Mouse (Mus musculus) erythroblast, embryonic 14.5 days (primary cell): Measurements from ENCODE around the gene Eif5a. TPM values are rescaled to one million over a fixed set of nuclear protein-coding genes. Genes with fewer than 3 reads are reported as not detected.

Source experiments
- H3K27me3 ChIP-seq: 2 replicates; pipeline ENCODE4 v1.6.1; 2012; ENCODE audit warnings: inconsistent platforms; ENCODE audit not compliant: control insufficient read depth
- H3K36me3 ChIP-seq: 2 replicates; pipeline ENCODE4 v1.6.1; 2012; ENCODE audit warnings: mild to moderate bottlenecking, inconsistent platforms; ENCODE audit not compliant: control insufficient read depth
- H3K4me1 ChIP-seq: 2 replicates; pipeline ENCODE4 v1.6.1; 2012; ENCODE audit warnings: inconsistent platforms; ENCODE audit not compliant: control insufficient read depth
- H3K4me3 ChIP-seq: replicated peaks from 2 replicates; pipeline ENCODE3; 2012; ENCODE audit warnings: moderate library complexity, mild to moderate bottlenecking, inconsistent platforms
- H3K9me3 ChIP-seq: 2 replicates; pipeline ENCODE4 v1.6.1; 2012; ENCODE audit warnings: low read length, inconsistent platforms, mixed read lengths; ENCODE audit not compliant: control insufficient read depth
- GATA1 ChIP-seq: IDR thresholded peaks from 2 replicates; pipeline ENCODE4 v1.6.1; 2012; ENCODE audit warnings: low read length, inconsistent platforms, mixed read lengths
- TAL1 ChIP-seq: IDR thresholded peaks from 3 replicates; pipeline ENCODE4 v1.6.1; 2012; ENCODE audit warnings: low read length, inconsistent platforms, mixed read lengths
- polyA plus RNA-seq: library from polyadenylated mRNA; stranded (reverse); fragments of >175 nt; gene quantifications from 2 replicates; pipeline ENCODE4 v1.2.3, GENCODE M21; 2012

Gene Eif5a
- polyA plus RNA-seq, 1 experiment: 310 TPM

DNA sequence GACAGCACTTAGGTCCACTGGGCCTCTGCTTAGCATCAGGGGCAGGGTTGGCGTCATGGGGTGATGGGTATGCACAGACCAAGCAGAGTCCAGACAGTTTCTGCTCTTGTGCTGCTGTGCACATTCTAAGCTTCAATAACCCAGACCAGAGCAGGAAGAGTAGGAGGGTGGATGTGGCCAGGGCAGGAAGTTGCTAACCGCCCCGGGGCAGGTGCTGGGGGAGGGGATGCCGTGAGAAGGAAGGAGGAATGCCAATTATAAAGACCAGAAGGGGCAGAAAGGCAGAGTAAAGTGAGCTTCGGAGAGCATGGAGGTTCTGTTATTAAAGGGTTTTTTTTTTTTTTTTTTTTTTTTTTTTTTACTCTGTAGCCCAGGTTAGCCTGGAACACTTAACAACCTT is 27.1 kb downstream of the Eif5a start:
- TF ChIP-seq GATA1: no peak
- TF ChIP-seq TAL1: no peak
- H3K9me3 ChIP-seq: no peaks in the 10 kb centered on the region
- no peaks in the 10 kb centered on the region for H3K36me3 ChIP-seq
- H3K4me3 ChIP-seq: no peak overlapping the region
- peaks cover 42% of the 10 kb centered on the region for H3K4me1 ChIP-seq
- H3K27me3 ChIP-seq: peaks cover 7% of the 10 kb centered on the region

DNA sequence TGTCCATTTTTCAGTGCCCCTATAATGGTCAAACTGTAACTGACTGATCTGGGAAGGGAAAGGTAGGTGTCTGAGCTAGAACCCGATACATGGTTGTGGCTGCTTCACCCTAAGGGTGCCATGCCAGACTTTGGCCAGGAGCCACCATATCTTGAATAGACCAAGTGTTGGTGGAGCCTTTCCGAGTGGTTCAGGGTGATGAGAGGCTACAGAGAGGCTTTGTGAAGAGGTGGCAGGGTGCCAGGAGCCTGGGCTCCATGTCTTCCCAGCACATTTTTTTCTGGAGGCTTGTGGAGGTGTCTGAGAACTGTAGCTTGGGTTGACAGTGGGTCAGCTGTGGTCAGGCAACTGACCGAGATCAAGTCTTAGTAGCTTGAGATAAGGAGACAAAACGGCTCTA is 30.3 kb downstream of the Eif5a start:
- H3K4me1 ChIP-seq: peaks cover 52% of the 10 kb centered on the region
- H3K27me3 ChIP-seq: no peaks in the 10 kb centered on the region
- no peaks in the 10 kb centered on the region for H3K9me3 ChIP-seq
- H3K36me3 ChIP-seq: no peaks in the 10 kb centered on the region
- no peak overlapping the region for H3K4me3 ChIP-seq
- no peak for TF ChIP-seq GATA1
- TF ChIP-seq TAL1: no peak

DNA sequence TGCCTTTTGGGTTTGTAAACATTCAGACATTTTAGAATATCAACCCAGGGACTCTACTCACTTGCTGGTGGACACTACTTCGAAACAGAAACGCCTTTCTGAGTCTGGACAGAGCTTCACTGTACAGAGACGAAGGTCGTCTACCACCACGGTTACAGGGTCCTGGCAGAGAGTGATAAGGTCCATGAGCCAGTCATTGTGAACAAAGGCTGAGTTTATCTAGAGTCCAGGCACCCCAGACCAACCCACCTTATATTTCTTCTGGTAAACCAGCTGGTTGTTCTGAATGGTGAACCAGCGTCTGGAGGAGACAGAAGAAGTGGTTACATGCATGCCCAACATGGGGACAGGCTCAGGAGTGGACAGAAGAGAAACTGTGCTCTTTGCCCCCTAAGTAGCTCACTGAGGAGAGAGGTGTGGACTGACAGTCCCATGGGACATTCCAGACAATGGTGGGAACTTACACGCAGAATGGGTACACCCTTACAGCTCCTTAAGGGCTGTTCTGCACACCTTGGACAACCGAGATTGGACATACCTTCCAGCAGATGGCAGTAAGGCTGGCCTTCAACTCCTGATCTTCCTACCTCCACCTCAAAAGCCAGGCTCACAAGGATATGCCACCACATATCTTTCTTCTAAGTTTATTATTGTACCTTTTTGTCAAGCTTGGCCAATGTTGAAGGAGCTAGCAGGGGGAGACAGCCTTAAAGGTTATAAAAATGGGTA is 34.7 kb downstream of the Eif5a start:
- peaks cover 69% of the 10 kb centered on the region for H3K4me1 ChIP-seq
- no peaks in the 10 kb centered on the region for H3K36me3 ChIP-seq
- TF ChIP-seq TAL1 (no peak), GATA1 (no peak)
- H3K9me3 ChIP-seq: no peaks in the 10 kb centered on the region
- peak overlapping the region; percentile 15 for H3K4me3 ChIP-seq
- peaks cover 2% of the 10 kb centered on the region; the same call in 1 of the 2 replicates for H3K27me3 ChIP-seq

DNA sequence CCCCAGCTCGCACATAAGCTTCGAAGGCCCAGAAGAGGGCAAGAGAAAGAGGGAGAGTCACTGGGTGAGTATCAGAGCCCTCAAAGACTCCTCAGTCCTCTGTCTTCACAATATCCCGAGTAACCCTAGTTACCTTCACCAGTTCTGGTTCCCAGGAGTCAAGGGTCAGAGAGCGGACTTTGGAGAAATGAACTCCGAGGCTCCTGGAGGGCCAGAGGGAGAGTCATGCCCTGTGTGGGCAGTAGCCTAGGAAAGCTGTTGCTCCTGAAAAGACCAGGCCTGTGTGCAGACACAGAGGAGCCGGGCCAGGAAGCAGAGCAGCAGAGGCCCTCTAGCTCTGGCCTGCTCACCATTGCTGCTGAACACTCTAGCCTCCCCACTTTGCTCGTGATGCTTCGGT is 37.1 kb downstream of the Eif5a start:
- peaks cover 82% of the 10 kb centered on the region for H3K4me1 ChIP-seq
- TF ChIP-seq GATA1 (no peak), TAL1 (no peak)
- H3K4me3 ChIP-seq: no peak overlapping the region
- no peaks in the 10 kb centered on the region for H3K36me3 ChIP-seq
- H3K27me3 ChIP-seq: peaks cover 13% of the 10 kb centered on the region
- no peaks in the 10 kb centered on the region for H3K9me3 ChIP-seq

DNA sequence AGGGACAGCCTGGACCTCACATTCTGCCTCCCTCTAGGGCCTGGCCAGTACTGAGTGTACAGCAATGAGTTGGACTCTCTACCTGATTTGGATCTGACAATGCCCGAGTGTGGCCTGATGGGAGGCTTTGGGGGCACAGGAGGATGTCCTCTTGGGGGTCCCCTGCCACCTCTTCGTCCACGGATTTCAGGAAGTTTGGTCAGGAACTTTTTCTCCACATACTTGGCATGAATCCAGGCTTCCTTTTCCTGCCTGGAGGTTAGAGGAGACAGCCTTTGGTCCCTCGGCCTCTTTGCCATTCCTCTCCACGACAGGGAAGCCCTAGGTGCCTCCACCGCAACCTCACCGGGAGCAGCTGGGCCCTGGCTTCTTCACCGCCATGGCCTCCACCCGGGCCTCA is 37.5 kb downstream of the Eif5a start:
- H3K4me3 ChIP-seq: no peak overlapping the region
- H3K27me3 ChIP-seq: peaks cover 13% of the 10 kb centered on the region
- H3K4me1 ChIP-seq: peaks cover 83% of the 10 kb centered on the region
- H3K9me3 ChIP-seq: no peaks in the 10 kb centered on the region
- TF ChIP-seq TAL1: no peak
- TF ChIP-seq GATA1: no peak
- no peaks in the 10 kb centered on the region for H3K36me3 ChIP-seq

DNA sequence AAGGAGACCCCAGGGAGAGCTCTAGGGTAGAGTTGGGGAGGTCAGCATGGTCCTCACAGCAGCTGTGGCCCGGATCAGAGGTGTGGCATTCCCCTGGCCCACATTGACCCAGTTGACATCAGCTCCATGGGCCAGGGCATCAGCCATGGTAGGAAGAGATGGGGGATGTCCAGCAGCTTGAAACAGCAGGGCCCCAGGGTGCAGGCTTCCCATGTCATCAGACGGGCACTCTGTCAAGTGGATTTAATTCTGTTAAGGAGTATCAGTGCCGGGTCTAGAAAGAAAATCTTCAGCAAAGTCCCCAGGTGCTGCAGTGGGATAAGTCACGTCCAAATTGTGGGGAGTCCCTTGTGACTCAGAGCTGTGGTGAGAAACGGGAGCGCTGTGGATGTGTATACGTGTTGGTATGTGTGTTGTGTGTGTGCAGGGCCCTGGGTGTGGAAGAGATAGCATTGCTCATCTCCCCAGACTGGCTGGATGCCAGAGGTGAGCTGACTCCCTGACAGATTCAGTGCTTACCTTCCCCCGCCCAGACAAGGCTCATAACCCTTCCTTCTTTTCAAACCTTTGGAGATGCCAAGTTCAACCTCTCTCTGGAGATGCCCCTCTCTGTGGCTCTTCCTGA is 38.1 kb downstream of the Eif5a start:
- TF ChIP-seq GATA1: no peak
- no peak overlapping the region for H3K4me3 ChIP-seq
- H3K27me3 ChIP-seq: peaks cover 13% of the 10 kb centered on the region
- H3K4me1 ChIP-seq: peaks cover 87% of the 10 kb centered on the region
- no peaks in the 10 kb centered on the region for H3K9me3 ChIP-seq
- no peaks in the 10 kb centered on the region for H3K36me3 ChIP-seq

DNA sequence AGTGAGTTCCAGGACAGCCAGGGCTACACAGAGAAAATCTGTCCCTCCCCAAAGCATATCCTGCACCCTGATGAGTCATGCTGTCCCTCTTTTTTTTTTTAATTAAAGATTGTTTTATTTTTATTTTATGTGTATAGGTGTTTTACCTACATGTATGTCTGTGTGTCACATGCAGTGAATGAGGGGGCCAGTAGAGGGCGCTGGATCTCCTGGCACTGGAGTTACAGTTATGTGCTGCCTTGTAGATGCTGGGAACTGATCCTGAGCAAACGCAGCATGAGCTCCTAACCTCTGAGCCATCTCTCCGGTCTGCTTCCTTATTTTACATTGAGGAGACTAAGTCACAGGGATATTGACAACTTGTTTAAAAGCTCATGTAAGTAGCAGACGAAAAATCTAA is 38.7 kb downstream of the Eif5a start:
- no peaks in the 10 kb centered on the region for H3K36me3 ChIP-seq
- no peak overlapping the region for H3K4me3 ChIP-seq
- TF ChIP-seq TAL1: no peak
- no peak for TF ChIP-seq GATA1
- H3K27me3 ChIP-seq: peaks cover 13% of the 10 kb centered on the region
- H3K9me3 ChIP-seq: no peaks in the 10 kb centered on the region
- H3K4me1 ChIP-seq: peaks cover 91% of the 10 kb centered on the region

DNA sequence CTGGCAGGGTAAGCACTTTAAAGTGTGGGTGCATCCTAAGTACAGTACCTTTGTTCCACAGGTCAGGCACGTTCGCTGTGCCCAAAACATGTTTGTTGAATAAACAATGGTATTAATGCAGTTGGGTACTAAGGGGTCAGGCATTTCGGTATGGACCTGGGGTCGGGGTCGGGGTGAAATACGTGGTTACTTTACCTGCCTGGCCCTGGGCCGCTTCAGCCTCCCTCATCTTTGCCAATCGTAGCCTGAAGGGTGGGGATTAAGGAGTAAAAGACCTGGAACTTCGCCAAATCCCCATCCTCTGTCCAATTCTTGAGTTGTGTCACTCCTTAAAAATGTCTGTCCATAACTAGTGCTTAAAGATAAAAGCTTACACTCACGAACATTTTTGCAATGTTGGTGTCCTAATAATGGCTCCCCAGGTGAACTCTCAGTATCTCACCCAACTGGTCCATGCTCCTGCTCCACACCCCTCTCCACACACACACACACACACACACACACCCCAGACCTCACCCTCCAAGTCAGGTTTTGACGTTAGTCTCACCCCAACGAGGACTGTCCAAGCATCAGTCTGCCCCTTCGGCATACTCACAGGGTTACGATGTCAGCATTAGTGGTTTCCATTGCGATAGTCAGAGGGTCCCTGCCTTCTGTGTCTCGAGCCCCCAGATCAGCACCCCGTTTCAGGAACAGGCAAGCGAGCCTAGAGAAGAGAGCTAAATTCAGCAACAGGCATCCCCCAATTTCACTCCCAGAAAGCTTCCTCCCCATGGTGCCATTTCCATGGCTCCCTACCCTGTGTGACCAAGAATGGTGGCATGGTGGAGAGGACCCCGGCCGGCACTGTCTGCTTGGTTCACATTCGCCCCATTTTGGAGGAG is 39.7 kb downstream of the Eif5a start:
- no peak for TF ChIP-seq TAL1
- TF ChIP-seq GATA1: no peak
- Histone ChIP-seq H3K9me3 (no peaks in the 10 kb centered on the region), H3K27me3 (peaks cover 13% of the 10 kb centered on the region), H3K4me3 (peak overlapping the region; percentile 66), H3K4me1 (peaks cover 91% of the 10 kb centered on the region), H3K36me3 (no peaks in the 10 kb centered on the region)

DNA sequence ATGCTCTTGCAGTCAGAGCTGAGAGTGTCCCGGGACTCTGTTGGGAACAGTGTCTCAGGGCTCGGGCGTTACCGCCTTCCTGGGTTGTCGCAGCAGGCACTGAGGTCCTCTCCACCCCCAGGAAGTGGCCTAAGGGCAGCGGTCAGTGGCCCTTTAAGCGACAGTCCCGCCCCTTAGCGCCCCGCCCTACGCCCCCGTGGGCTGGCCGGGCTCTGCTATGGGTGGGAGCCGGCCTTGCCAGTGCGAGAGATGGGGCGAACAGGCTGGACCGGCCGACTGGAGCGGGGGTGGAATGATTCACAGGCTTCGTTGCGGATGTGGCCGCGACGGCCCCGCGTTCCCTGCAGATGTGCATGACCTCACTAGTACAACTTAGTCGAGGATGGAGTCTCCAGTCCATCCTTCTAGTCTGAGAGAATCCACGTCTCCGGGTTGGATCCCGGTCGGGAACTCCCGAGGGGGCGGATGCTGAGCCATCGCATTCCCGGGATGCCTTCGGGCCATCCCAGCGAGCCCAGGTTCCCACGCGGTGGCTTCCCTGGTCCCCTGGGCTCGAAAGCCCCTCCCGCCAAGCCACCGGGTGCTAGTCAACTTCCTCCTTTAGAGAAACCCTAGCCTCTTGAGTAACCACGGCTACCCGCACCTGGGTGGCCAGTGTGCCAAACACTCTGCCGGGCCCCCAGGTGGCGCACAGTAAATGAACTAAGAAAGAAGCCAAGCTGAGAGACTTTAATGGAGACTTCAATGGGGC is 40.7 kb downstream of the Eif5a start, which contains the start of gene Kctd11:
Kctd11 (minus strand) TSS at position 554 of the 751 bp plus-strand sequence.
- H3K9me3 ChIP-seq: no peaks in the 10 kb centered on the region
- peaks cover 13% of the 10 kb centered on the region for H3K27me3 ChIP-seq
- H3K4me1 ChIP-seq: peaks cover 91% of the 10 kb centered on the region
- TF ChIP-seq TAL1 (no peak), GATA1 (no peak)
- no peaks in the 10 kb centered on the region for H3K36me3 ChIP-seq
- peak within 1 kb of the TSS; percentile 66 for H3K4me3 ChIP-seq
